Mouse (Mus musculus) T-helper 1 cell (primary cell): ENCODE measurements around the gene Gm867.

Source experiments
- in situ Hi-C: fragments of 300-600 bp; cut with MboI, MseI; formaldehyde crosslinking; loops from one replicate; pipeline ENCODE4 v1.15.1; 2025; ENCODE audit warnings: high pct_unique_total_duplicates

Gm867 gene

GRCm38 (mm10) chr10:75936909-75937667 lies 3.4 kb downstream of the Gm867 start:
- in situ Hi-C loops = no loop called here

GRCm38 (mm10) chr10:75935680-75936541 lies 4.6 kb downstream of the Gm867 start, which contains the start of gene Mmp11:
Gene Mmp11 (minus strand): TSS chr10:75936496.
- in situ Hi-C loops = no loop called here

- in situ Hi-C loops = no loop called here
These were observed 5.5 kb downstream of the Gm867 start for GRCm38 (mm10) chr10:75934991-75935390.

- in situ Hi-C loops = no loop called here
These were observed 7.6 kb downstream of the Gm867 start, which contains the start of gene Chchd10 for GRCm38 (mm10) chr10:75932891-75933290. Gene Chchd10 (plus strand): TSS chr10:75933130.

- in situ Hi-C loops = no loop called here
These were observed 8.3 kb downstream of the Gm867 start for GRCm38 (mm10) chr10:75932081-75932678.

GRCm38 (mm10) chr10:75931311-75931710 lies 9.2 kb downstream of the Gm867 start:
- in situ Hi-C loops = no loop called here

- in situ Hi-C loops = no loop called here
These were observed 10.2 kb downstream of the Gm867 start for GRCm38 (mm10) chr10:75930304-75930703.

- in situ Hi-C loops = no loop called here
These were observed 14.1 kb downstream of the Gm867 start for GRCm38 (mm10) chr10:75926396-75926795.

- in situ Hi-C loops = no loop called here
These were observed 16.1 kb downstream of the Gm867 start for GRCm38 (mm10) chr10:75924324-75924723.

GRCm38 (mm10) chr10:75921726-75922560 lies 18.5 kb downstream of the Gm867 start:
- in situ Hi-C loops = no loop called here

- in situ Hi-C loops = no loop called here
These were observed 19.3 kb downstream of the Gm867 start, which contains the start of gene Smarcb1 for GRCm38 (mm10) chr10:75921026-75921725. Gene Smarcb1 (minus strand): TSS chr10:75921617.

- in situ Hi-C loops = no loop called here
These were observed 21.4 kb downstream of the Gm867 start for GRCm38 (mm10) chr10:75919026-75919425.

- in situ Hi-C loops = no loop called here
These were observed 23.6 kb downstream of the Gm867 start for GRCm38 (mm10) chr10:75916840-75917239.

GRCm38 (mm10) chr10:75915557-75915956 lies 24.9 kb downstream of the Gm867 start:
- in situ Hi-C loops = no loop called here

- in situ Hi-C loops = no loop called here
These were observed 27.4 kb downstream of the Gm867 start for GRCm38 (mm10) chr10:75913013-75913589.

- in situ Hi-C loops = no loop called here
These were observed 29.8 kb downstream of the Gm867 start for GRCm38 (mm10) chr10:75910698-75911097.

GRCm38 (mm10) chr10:75906882-75907281 lies 33.6 kb downstream of the Gm867 start:
- in situ Hi-C loops = no loop called here

- in situ Hi-C loops = no loop called here
These were observed 36.1 kb downstream of the Gm867 start for GRCm38 (mm10) chr10:75904391-75904790.

- in situ Hi-C loops = no loop called here
These were observed 41.6 kb downstream of the Gm867 start for GRCm38 (mm10) chr10:75898846-75899245.

GRCm38 (mm10) chr10:75898039-75898564 lies 42.4 kb downstream of the Gm867 start:
- in situ Hi-C loops = no loop called here
